Comparison of ENCODE assay signal across 23 mouse cellular contexts in genomic region chr3:144166439-144167155, GRCm38 (mm10). TPM values are rescaled to one million over a fixed set of nuclear protein-coding genes. Genes with fewer than 3 reads are reported as not detected.
DNase-seq lines count a peak whose midpoint lies in the region; ATAC-seq lines count a peak whose summit lies in the region.
"Had no signal": no experiment of that assay in that cellular context is flagged by ENCODE, and none has a peak within 500 bp of the region (broad histone marks: within the 10 kb centered on the region; RNA-seq: fewer than 3 reads in every experiment).

No protein-coding gene starts in this region.

- H3K9ac ChIP-seq in forebrain, embryonic 11.5 days (ENCODE audit: low read length), result no peak overlapping the region
- H3K9ac ChIP-seq: embryonic facial prominence, embryonic 13.5 days; forebrain, embryonic 13.5 days; forebrain, postnatal 0 days; hindbrain, embryonic 14.5 days had no signal

- 94% methylated on average over 8 of the region's 8 CpGs for WGBS in forebrain, embryonic 11.5 days

- peak; percentile 64 for DNase-seq in adrenal gland, adult 2 months
- no peak for DNase-seq in adrenal gland, postnatal 4 days (ENCODE audit: low spot score in 2 of 2)
- peak; percentile 32 for DNase-seq in layer of hippocampus, adult 9-11 months
- no peak for DNase-seq in layer of hippocampus, adult 11-12 months (ENCODE audit: low spot score)
- DNase-seq in adrenal gland, postnatal 25 days, result peak; percentile 7
- no peak for DNase-seq in testis, postnatal 14 days (ENCODE audit: low spot score)
- no peak for DNase-seq in forebrain, embryonic 11.5 days (ENCODE audit: low spot score)
- DNase-seq: cerebellum, adult 18-20 months; cerebellum, adult 9-11 months; cerebellum, postnatal 36 days; forebrain, postnatal 0 days; gastrocnemius, postnatal 36 days; heart, adult 18-20 months; heart, postnatal 14 days had no signal

- no peaks in the 10 kb centered on the region for H3K36me3 ChIP-seq in forebrain, embryonic 11.5 days (ENCODE audit: control insufficient read depth, insufficient read depth, low read length)
- H3K36me3 ChIP-seq: embryonic facial prominence, embryonic 13.5 days; heart, embryonic 10.5 days; hindbrain, embryonic 10.5 days had no signal

- no peaks in the 10 kb centered on the region; the same call in 1 of the 2 replicates for H3K4me1 ChIP-seq in forebrain, embryonic 11.5 days (replicated peaks; ENCODE audit: control insufficient read depth, insufficient read depth, low read length)
- H3K4me1 ChIP-seq: hindbrain, embryonic 10.5 days had no signal

- H3K4me2 ChIP-seq in forebrain, embryonic 11.5 days (ENCODE audit: low read depth, low read length, severe bottlenecking), result no peak overlapping the region
- H3K4me2 ChIP-seq: embryonic facial prominence, embryonic 13.5 days; forebrain, embryonic 13.5 days; hindbrain, embryonic 14.5 days had no signal

- no peak overlapping the region for H3K4me3 ChIP-seq in forebrain, embryonic 11.5 days (ENCODE audit: low read depth, low read length)
- H3K4me3 ChIP-seq: embryonic facial prominence, embryonic 13.5 days; forebrain, embryonic 13.5 days; heart, embryonic 10.5 days; hindbrain, embryonic 10.5 days had no signal

- no peaks in the 10 kb centered on the region for H3K9me3 ChIP-seq in forebrain, embryonic 11.5 days (ENCODE audit: control insufficient read depth, low read length)
- H3K9me3 ChIP-seq: embryonic facial prominence, embryonic 13.5 days; forebrain, embryonic 13.5 days; heart, embryonic 10.5 days; hindbrain, embryonic 10.5 days had no signal

- peaks cover 13% of the 10 kb centered on the region; the same call in 1 of the 2 replicates for H3K27me3 ChIP-seq in forebrain, embryonic 11.5 days (ENCODE audit: control insufficient read depth, insufficient read depth, low read length)
- H3K27me3 ChIP-seq: CH12.LX; embryonic facial prominence, embryonic 13.5 days; Patski had no signal

- no peak for ATAC-seq in forebrain, embryonic 11.5 days (replicated peaks; ENCODE audit: low FRiP score)
- ATAC-seq: activated CD4-positive, CD25-positive, alpha-beta regulatory T cell, adult 4 months; forebrain, embryonic 13.5 days; forebrain, postnatal 0 days; intestine, embryonic 16.5 days; Patski had no signal

- H3K27ac ChIP-seq in forebrain, embryonic 11.5 days (ENCODE audit: low read depth, low read length), result no peak overlapping the region
- H3K27ac ChIP-seq: embryonic facial prominence, embryonic 13.5 days; forebrain, embryonic 13.5 days; heart, embryonic 10.5 days; hindbrain, embryonic 10.5 days; hindbrain, embryonic 14.5 days had no signal

RNA-seq across cellular contexts. Expression of gene Lmo4, which starts 38.4 kb away (rescaled TPM):
- 10 to 100 TPM; 59.0 to 93.4 TPM for total RNA-seq in adrenal gland, adult 2 months (2021)
- polyA plus RNA-seq in adrenal gland, adult 2 months (2012; rRNA removed), result 103 and 112 TPM in 2 replicates
- total RNA-seq in adrenal gland, postnatal 4 days (2021), result 100 to 1,000 TPM in 1 of 2 experiments, 10 to 100 TPM in 1; 91.9 to 103 TPM
- 92.8 and 97.9 TPM in 2 replicates for total RNA-seq in adrenal gland, postnatal 25 days (2021)
- polyA plus RNA-seq in forebrain, embryonic 11.5 days (2014; fragmentation: Nextera tagmentation; extraction: Ambion mirVana), result 50.4 and 52.8 TPM in 2 replicates

Comparison
In these comparisons a context has a peak if more than half of its experiments do, and no peak if none do; other contexts are left out.
1. DNase-seq: peak in adrenal gland, adult 2 months (single experiment), layer of hippocampus, adult 9-11 months (single experiment) and adrenal gland, postnatal 25 days (single experiment); none in adrenal gland, postnatal 4 days (0 of 2), layer of hippocampus, adult 11-12 months (single experiment), testis, postnatal 14 days (single experiment) and forebrain, embryonic 11.5 days (single experiment).